Mouse (Mus musculus) lung, postnatal 0 days (tissue): ENCODE measurements around the gene Kctd2.

Source experiments
- CTCF ChIP-seq: IDR thresholded peaks from 2 replicates; pipeline ENCODE4 v1.5.1; 2016; ENCODE audit warnings: antibody characterized with exemption, mild to moderate bottlenecking
- EP300 ChIP-seq: IDR thresholded peaks from 2 replicates; pipeline ENCODE4 v1.6.1; 2016; ENCODE audit warnings: antibody characterized with exemption, mild to moderate bottlenecking, control low read depth

DNA sequence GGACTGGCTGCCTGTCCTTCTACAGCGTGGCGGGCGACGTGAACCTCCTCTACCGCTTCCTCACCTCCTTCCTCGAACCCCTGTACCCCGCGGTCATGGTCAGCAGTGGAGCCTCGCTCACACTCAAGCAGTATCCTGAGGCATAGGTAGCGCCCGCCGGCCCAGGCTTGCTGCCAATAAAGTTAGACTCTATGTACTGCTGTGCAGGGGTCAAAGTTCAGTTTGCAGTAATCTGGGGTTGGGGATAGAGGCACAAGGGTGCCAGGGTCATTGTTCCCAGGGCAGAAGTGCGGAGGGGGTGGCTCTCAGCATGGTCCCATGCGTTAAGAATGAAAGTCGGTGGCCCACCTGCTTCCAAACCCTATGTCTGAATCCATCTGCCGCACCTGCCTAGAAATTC, 28.1 kb downstream of the Kctd2 start:
- TF ChIP-seq CTCF (no peak), EP300 (no peak)
